Mouse (Mus musculus) forebrain, embryonic 13.5 days (tissue): ENCODE measurements around the gene Clec10a. TPM values are rescaled to one million over a fixed set of nuclear protein-coding genes. Genes with fewer than 3 reads are reported as not detected.

ENCODE experiments used
- ATAC-seq: fragments of 200-750 bp; cut with Nextera tagmentation; 2 replicates; pipeline ENCODE4 v1.8.0; 2017
- H3K27ac ChIP-seq: fragments of 300-500 bp; sonication (generic); 2 replicates; pipeline ENCODE4 v1.5.1; 2015; ENCODE audit warnings: inconsistent platforms, mild to moderate bottlenecking, moderate library complexity
- H3K27me3 ChIP-seq: fragments of 300-500 bp; sonication (generic); 2 replicates; pipeline ENCODE4 v1.6.1; 2015; ENCODE audit warnings: mild to moderate bottlenecking, inconsistent platforms
- H3K36me3 ChIP-seq: fragments of 300-500 bp; sonication (generic); 2 replicates; pipeline ENCODE4 v1.6.1; 2015; ENCODE audit warnings: mild to moderate bottlenecking, inconsistent platforms; ENCODE audit not compliant: poor library complexity, severe bottlenecking
- H3K4me1 ChIP-seq: fragments of 300-500 bp; sonication (generic); 2 replicates; pipeline ENCODE4 v1.6.1; 2015; ENCODE audit warnings: inconsistent platforms
- H3K4me2 ChIP-seq: fragments of 300-500 bp; sonication (generic); 2 replicates; pipeline ENCODE4 v1.6.1; 2015; ENCODE audit warnings: inconsistent platforms, mild to moderate bottlenecking, moderate library complexity
- H3K4me3 ChIP-seq: fragments of 300-500 bp; sonication (generic); 2 replicates; pipeline ENCODE4 v1.5.1; 2015; ENCODE audit warnings: mild to moderate bottlenecking, inconsistent platforms
- H3K9ac ChIP-seq: fragments of 300-500 bp; sonication (generic); 2 replicates; pipeline ENCODE4 v1.6.1; 2015; ENCODE audit warnings: mild to moderate bottlenecking, inconsistent platforms
- H3K9me3 ChIP-seq: fragments of 300-500 bp; sonication (generic); replicated peaks from 2 replicates; pipeline ENCODE4 v1.6.1; 2016; ENCODE audit warnings: inconsistent platforms
- WGBS: fragments of 180-500 bp; shearing (Covaris S2); methylation state at CpG from one replicate; pipeline ENCODE4 v1.1.7; 2015; 5-methylcytosine and 5-hydroxymethylcytosine counted together
- polyA plus RNA-seq: library from polyadenylated mRNA; unstranded; fragments of >200 nt; fragmentation: Nextera tagmentation; extraction: Ambion mirVana; gene quantifications from 2 replicates; pipeline ENCODE4 v1.2.1, GENCODE M21; 2015

Gene Clec10a
- polyA plus RNA-seq, 1 experiment from 2014 or later, result 0.53 TPM

DNA sequence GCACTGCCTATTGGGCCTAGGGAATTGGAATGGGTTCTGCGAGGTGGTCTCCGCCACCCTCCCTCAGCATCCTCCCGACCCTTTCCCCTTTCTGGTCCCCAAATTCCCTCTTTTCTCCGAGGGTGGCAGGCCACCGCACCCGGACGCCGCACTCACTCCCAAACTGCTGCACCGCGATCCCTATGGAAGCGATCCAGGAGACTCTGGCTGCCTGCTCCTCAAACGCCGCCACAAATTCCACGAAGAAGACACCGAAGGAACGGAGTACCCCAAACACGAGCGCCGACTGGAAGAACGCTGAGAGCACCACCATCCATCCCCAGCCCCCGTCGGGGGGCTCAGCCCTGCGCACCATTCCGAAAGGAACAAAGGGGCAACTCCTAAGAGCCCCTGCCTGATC, 64.3 kb downstream of the Clec10a start:
- Histone ChIP-seq H3K27ac (peak overlapping the region; percentile 83), H3K36me3 (peaks cover 14% of the 10 kb centered on the region), H3K27me3 (peaks cover 36% of the 10 kb centered on the region), H3K4me2 (peak overlapping the region; percentile 92), H3K9me3 (no peaks in the 10 kb centered on the region), H3K9ac (peak overlapping the region; percentile 81), H3K4me3 (peak overlapping the region; percentile 50), H3K4me1 (peaks cover 33% of the 10 kb centered on the region)
- WGBS, result 2% methylated on average over 24 of the region's 24 CpGs
- ATAC-seq, result no peak

Other genes with a start within 250 kb of the Clec10a start
- gene Gps2, start 242.3 kb upstream of the Clec10a start, polyA plus RNA-seq, result 90.1 and 93.2 TPM in 2 replicates
- 1,467 and 1,510 TPM in 2 replicates for gene Eif5a, start 234.2 kb upstream of the Clec10a start, polyA plus RNA-seq
- gene Ybx2, start 220.4 kb upstream of the Clec10a start, polyA plus RNA-seq, result 4.5 and 6.0 TPM in 2 replicates
- gene Slc2a4, start 208.0 kb upstream of the Clec10a start, polyA plus RNA-seq, result 9.3 and 12.6 TPM in 2 replicates
- gene Cldn7, start 191.4 kb upstream of the Clec10a start, polyA plus RNA-seq, result 0.59 and 1.4 TPM in 2 replicates
- 21.1 and 24.3 TPM in 2 replicates for gene Ctdnep1, start 175.0 kb upstream of the Clec10a start, polyA plus RNA-seq
- gene Elp5, start 173.7 kb upstream of the Clec10a start, polyA plus RNA-seq, result 157 and 164 TPM in 2 replicates
- 598 and 670 TPM in 2 replicates for gene Gabarap, start 165.1 kb upstream of the Clec10a start, polyA plus RNA-seq
- gene Phf23, start 160.4 kb upstream of the Clec10a start, polyA plus RNA-seq, result 78.5 and 79.9 TPM in 2 replicates
- gene Dvl2, start 155.6 kb upstream of the Clec10a start, polyA plus RNA-seq, result 31.8 and 35.4 TPM in 2 replicates
- 48.7 and 51.3 TPM in 2 replicates for gene Acadvl, start 140.8 kb upstream of the Clec10a start, polyA plus RNA-seq
- gene Dlg4, start 139.3 kb upstream of the Clec10a start, polyA plus RNA-seq, result 26.2 and 31.1 TPM in 2 replicates
- gene Asgr1, start 102.1 kb upstream of the Clec10a start, polyA plus RNA-seq, result 0.37 and 0.59 TPM in 2 replicates
- gene Asgr2, start 63.6 kb upstream of the Clec10a start, polyA plus RNA-seq, result not detected in 2 replicates
- 0.32 TPM in 1 of 2 replicates, not detected in the other for gene Mgl2, start 25.9 kb upstream of the Clec10a start, polyA plus RNA-seq
- 1.8 and 2.2 TPM in 2 replicates for gene Slc16a11, start 56.6 kb downstream of the Clec10a start, polyA plus RNA-seq
- 13.4 and 14.8 TPM in 2 replicates for gene Slc16a13, start 64.9 kb downstream of the Clec10a start, polyA plus RNA-seq
- gene Bcl6b, start 73.6 kb downstream of the Clec10a start, polyA plus RNA-seq, result 4.3 and 4.7 TPM in 2 replicates
- gene 0610010K14Rik, start 81.7 kb downstream of the Clec10a start, polyA plus RNA-seq, result 226 and 229 TPM in 2 replicates
- gene Gm21988, start 83.6 kb downstream of the Clec10a start, polyA plus RNA-seq, result 10.7 and 12.1 TPM in 2 replicates
- gene Rnasek, start 83.6 kb downstream of the Clec10a start, polyA plus RNA-seq, result 227 and 236 TPM in 2 replicates
- 0.74 and 1.0 TPM in 2 replicates for gene Alox12, start 99.2 kb downstream of the Clec10a start, polyA plus RNA-seq
- gene Alox12e, start 166.4 kb downstream of the Clec10a start, polyA plus RNA-seq, result not detected in 2 replicates
- 0.15 TPM in 1 of 2 replicates, not detected in the other for gene Alox15, start 195.8 kb downstream of the Clec10a start, polyA plus RNA-seq